Mouse (Mus musculus) intestine, embryonic 15.5 days (tissue): Measurements from ENCODE around the gene Spata46. TPM values are rescaled to one million over a fixed set of nuclear protein-coding genes. Genes with fewer than 3 reads are reported as not detected.

Experiments
- ATAC-seq: fragments of 200-750 bp; cut with Nextera tagmentation; 2 replicates; pipeline ENCODE4 v1.8.0; 2017; ENCODE audit warnings: moderate TSS enrichment, moderate library complexity
- H3K27ac ChIP-seq: fragments of 300-500 bp; sonication (generic); 2 replicates; pipeline ENCODE4 v1.5.1; 2015; ENCODE audit warnings: mild to moderate bottlenecking, inconsistent platforms
- H3K27me3 ChIP-seq: fragments of 300-500 bp; sonication (generic); replicated peaks from 2 replicates; pipeline ENCODE4 v1.6.1; 2015; ENCODE audit warnings: inconsistent platforms
- H3K36me3 ChIP-seq: fragments of 300-500 bp; sonication (generic); 2 replicates; pipeline ENCODE4 v1.6.1; 2015; ENCODE audit warnings: inconsistent platforms
- H3K4me1 ChIP-seq: fragments of 300-500 bp; sonication (generic); replicated peaks from 2 replicates; pipeline ENCODE4 v1.6.1; 2015; ENCODE audit warnings: inconsistent platforms
- H3K4me2 ChIP-seq: fragments of 300-500 bp; sonication (generic); replicated peaks from 2 replicates; pipeline ENCODE4 v1.6.1; 2015; ENCODE audit warnings: mild to moderate bottlenecking, inconsistent platforms
- H3K4me3 ChIP-seq: fragments of 300-500 bp; sonication (generic); replicated peaks from 2 replicates; pipeline ENCODE4 v1.5.1; 2015; ENCODE audit warnings: inconsistent platforms
- H3K9ac ChIP-seq: fragments of 300-500 bp; sonication (generic); 2 replicates; pipeline ENCODE4 v1.6.1; 2015; ENCODE audit warnings: inconsistent platforms
- H3K9me3 ChIP-seq: fragments of 300-500 bp; sonication (generic); 2 replicates; pipeline ENCODE4 v1.6.1; 2016; ENCODE audit warnings: inconsistent platforms
- WGBS: fragments of 180-500 bp; shearing (Covaris S2); methylation state at CpG from one replicate; pipeline ENCODE4 v1.1.7; 2015; 5-methylcytosine and 5-hydroxymethylcytosine counted together
- polyA plus RNA-seq: library from polyadenylated mRNA; unstranded; fragments of >200 nt; fragmentation: Nextera tagmentation; extraction: Ambion mirVana; gene quantifications from 2 replicates; pipeline ENCODE4 v1.2.1, GENCODE M21; 2015

Spata46 gene
- 0.44 and 1.2 TPM in 2 replicates for polyA plus RNA-seq

DNA sequence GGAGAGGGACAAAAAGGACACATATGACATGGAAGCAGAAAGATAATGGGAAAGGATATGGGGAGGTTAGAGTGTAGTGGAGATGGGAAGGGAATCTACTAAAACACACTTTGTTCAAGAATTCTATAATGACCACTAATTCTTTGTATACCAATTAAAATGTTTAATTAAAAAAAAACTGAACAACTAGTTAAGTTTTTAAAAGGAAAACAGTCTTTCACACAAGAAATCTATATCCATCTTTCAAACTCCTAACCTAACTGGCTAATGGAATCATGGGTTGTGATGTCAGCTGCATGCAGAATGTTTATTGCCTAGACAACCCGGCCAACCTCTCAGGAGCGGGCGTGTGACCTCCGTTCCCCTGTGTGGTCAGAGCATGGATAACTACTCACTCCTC, at the start of gene Spata46:
Spata46 (plus strand) TSS at position 301 of the 400 bp plus-strand sequence.
- no peaks in the 10 kb centered on the region for H3K4me1 ChIP-seq
- 81% methylated on average over 4 of the region's 4 CpGs for WGBS
- no peaks in the 10 kb centered on the region for H3K27me3 ChIP-seq
- no peak within 1 kb of the TSS for H3K4me3 ChIP-seq
- no peak within 1 kb of the TSS for H3K4me2 ChIP-seq
- H3K9me3 ChIP-seq = no peaks in the 10 kb centered on the region
- ATAC-seq = no peak
- no peaks in the 10 kb centered on the region for H3K36me3 ChIP-seq
- no peak within 1 kb of the TSS for H3K27ac ChIP-seq
- no peak within 1 kb of the TSS for H3K9ac ChIP-seq

DNA sequence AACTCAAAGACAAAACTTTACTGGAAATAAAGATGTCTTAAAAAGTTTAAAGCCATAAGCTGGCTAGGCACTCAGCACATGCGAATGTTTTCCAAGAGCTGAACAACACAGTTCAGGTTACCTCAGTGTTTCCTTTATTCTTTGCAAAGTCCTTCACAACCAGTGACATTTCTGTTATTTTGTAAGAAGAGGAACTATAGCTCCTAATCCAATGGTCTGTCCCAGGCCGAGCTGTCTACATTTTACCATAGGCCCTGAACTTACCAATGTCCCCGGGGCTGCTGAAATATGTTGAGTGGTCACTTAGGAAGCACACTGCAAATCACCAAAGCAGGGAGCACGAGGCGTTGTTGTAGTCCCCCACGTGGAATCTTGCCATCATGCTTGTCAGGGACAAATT, 38.3 kb upstream of the Spata46 start:
- Histone ChIP-seq H3K27me3 (no peaks in the 10 kb centered on the region), H3K4me2 (no peak overlapping the region), H3K36me3 (no peaks in the 10 kb centered on the region), H3K4me3 (no peak overlapping the region), H3K4me1 (no peaks in the 10 kb centered on the region), H3K9ac (no peak overlapping the region), H3K9me3 (no peaks in the 10 kb centered on the region), H3K27ac (no peak overlapping the region)
- WGBS = 80% methylated on average over 6 of the region's 6 CpGs
- no peak for ATAC-seq

DNA sequence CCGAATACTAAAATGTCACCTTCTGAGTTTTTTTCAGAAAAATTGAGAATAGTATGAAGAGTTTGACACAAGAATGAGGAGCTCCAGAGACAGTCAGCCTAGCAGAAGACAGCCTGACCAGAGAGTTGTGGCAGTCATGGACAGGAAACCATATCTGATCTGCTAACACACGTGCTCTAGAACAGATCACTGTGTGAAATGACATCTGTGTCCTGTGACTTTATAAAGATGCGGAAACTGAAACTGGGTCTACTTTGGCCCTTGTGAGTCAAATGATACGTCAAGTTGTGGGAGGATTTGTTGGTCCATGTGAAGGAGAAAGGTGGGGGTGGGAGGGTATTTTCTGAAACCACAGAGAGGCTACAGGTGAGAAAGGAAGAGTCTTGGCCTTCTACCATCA, 37.9 kb upstream of the Spata46 start:
- no peaks in the 10 kb centered on the region for H3K9me3 ChIP-seq
- H3K36me3 ChIP-seq = no peaks in the 10 kb centered on the region
- WGBS = 86% methylated on average over 4 of the region's 4 CpGs
- ATAC-seq = no peak
- H3K27me3 ChIP-seq = no peaks in the 10 kb centered on the region
- H3K27ac ChIP-seq = no peak overlapping the region
- no peaks in the 10 kb centered on the region for H3K4me1 ChIP-seq
- no peak overlapping the region for H3K4me2 ChIP-seq
- no peak overlapping the region for H3K9ac ChIP-seq
- no peak overlapping the region for H3K4me3 ChIP-seq

DNA sequence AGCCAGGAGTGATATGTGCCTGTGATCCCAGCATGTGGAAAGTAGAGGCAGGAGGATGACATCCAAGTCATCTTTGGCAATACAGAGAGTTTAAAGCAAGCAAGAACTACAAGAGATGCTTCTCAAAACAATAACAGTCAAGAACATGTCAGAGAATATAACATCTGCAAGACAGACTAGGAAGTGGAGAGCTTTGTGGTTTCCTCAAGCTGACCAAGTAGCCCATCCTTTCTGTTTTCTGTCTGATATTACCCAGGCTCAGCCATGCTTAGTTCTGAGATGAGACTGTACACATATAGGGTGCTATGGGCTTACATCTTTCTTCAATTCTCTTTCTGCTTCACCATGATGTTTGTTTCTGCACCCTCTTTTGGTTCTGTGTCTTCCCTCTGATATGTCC, 35.4 kb upstream of the Spata46 start:
- Histone ChIP-seq H3K9ac (no peak overlapping the region), H3K4me1 (no peaks in the 10 kb centered on the region), H3K4me2 (no peak overlapping the region), H3K4me3 (no peak overlapping the region), H3K36me3 (no peaks in the 10 kb centered on the region), H3K27me3 (no peaks in the 10 kb centered on the region), H3K9me3 (no peaks in the 10 kb centered on the region), H3K27ac (no peak overlapping the region)
- ATAC-seq = no peak

DNA sequence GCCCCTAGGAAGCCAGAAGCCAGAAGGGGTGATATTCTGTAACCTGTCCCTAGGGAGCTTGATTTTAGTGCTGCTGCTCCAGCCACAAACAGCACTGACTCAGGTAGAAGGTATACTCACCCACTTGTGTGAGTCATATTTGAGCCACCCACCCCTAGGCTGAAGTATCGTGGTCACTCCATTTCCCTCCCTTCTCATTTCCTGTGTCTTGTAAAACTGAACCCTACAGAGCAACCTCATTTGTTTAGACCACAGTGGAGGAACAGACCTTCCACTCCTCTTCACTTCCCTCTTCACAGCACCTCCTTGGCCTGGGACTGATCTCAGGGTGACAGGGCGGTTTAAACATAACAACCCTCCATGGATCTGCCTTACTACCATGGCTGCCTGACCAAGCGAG, 31.6 kb upstream of the Spata46 start, which contains the start of gene Sh2d1b1:
Sh2d1b1 (plus strand) TSS at position 305 of the 400 bp plus-strand sequence.
- Histone ChIP-seq H3K27ac (no peak within 1 kb of the TSS), H3K36me3 (no peaks in the 10 kb centered on the region), H3K9ac (no peak within 1 kb of the TSS), H3K4me1 (no peaks in the 10 kb centered on the region), H3K27me3 (no peaks in the 10 kb centered on the region), H3K4me2 (no peak within 1 kb of the TSS), H3K4me3 (no peak within 1 kb of the TSS), H3K9me3 (no peaks in the 10 kb centered on the region)
- WGBS = 60% methylated on average over 3 of the region's 3 CpGs
- ATAC-seq = no peak

DNA sequence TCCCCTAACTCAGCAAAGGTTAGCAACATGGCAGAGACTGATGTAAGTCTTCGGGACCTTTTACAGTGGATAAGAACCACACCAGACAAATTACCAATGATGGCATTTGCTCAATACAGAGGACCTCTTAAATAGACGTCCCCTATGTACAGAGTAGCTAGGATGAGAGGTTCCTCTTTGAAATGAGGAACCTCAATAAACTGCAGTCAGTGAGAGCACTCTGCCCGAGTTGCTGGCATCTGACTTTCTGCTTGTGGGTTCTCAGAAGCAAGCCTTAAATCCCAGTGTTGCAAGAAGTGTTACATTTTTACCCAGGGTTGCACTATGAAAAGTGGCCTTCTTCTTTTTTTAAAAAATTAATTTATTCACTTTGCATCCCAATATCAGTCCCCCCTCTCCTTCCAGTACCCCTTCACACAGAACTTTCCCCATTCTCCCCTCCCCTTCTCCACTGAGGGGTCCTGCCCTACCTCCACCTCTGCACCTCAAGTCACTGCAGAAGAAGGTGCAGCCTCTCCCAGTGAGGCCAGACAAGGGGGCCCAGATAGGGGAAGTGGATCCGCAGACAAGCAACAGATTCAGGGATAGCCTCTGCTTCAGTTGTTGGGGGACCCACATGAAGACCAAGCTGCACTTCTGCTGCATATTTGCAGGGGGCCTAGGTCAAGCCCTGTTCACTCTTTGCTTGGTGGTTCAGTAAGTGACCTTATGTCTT, 26.0 kb upstream of the Spata46 start:
- H3K36me3 ChIP-seq = no peaks in the 10 kb centered on the region
- H3K27ac ChIP-seq = no peak overlapping the region
- 69% methylated on average over 4 of the region's 4 CpGs for WGBS
- H3K4me3 ChIP-seq = no peak overlapping the region
- H3K4me1 ChIP-seq = no peaks in the 10 kb centered on the region
- no peak overlapping the region for H3K4me2 ChIP-seq
- no peaks in the 10 kb centered on the region for H3K27me3 ChIP-seq
- no peaks in the 10 kb centered on the region for H3K9me3 ChIP-seq
- no peak for ATAC-seq
- no peak overlapping the region for H3K9ac ChIP-seq

DNA sequence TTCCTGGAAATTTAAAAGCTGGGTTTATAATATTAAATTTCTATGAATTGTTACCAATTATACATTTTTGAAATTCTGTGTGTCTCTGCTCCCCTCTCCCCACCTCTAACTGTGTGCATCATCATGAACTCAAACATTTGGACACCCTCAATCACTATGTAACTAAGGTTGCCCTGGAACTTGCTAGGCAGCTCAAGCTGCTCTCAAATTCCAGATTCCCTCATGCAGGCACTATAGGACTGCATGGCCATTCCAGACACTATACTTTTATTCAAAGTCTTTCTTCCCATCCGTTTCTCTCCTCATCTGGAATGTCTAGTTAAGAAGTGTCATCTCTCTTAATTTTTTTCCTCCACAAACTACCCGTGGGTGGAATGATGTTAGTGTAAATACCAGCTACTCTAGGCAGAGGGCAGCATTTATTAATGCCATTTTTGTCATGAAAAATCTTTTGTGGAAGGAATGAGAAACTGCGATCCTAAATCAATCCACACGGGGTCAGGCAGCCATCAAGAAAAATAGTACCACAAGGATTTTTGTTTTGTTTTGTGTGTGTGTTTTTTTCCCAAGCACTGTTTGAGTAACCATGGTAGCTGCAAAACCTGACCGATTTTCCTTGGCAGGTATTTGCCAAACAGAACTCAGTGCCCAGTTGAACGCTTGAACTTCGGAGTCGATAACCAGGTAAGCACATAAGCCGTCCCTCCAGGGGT, 16.2 kb upstream of the Spata46 start:
- no peaks in the 10 kb centered on the region for H3K36me3 ChIP-seq
- no peak overlapping the region for H3K4me3 ChIP-seq
- no peak overlapping the region for H3K4me2 ChIP-seq
- ATAC-seq = no peak
- H3K27me3 ChIP-seq = no peaks in the 10 kb centered on the region
- WGBS = 35% methylated on average over 9 of the region's 9 CpGs
- no peaks in the 10 kb centered on the region for H3K4me1 ChIP-seq
- H3K27ac ChIP-seq = no peak overlapping the region
- H3K9me3 ChIP-seq = no peaks in the 10 kb centered on the region
- no peak overlapping the region for H3K9ac ChIP-seq

DNA sequence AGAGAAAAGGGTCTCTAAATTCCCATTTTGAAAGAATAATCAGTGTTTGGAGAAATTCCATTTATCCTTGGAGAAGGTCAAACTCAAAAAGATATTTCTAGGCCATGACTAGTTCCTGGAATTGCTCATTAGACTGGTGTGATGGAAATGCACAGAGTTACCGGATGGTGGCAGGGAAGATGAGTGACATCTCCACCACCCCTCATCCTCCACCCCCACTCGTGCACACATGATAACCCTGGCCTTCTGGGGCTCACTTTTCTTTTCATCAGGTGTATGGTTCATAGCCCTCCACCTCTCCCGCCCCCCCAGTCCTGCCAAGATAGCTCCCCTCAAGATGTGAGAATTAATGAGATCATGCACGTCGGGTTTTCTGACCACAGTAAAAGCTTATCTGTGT, 15.3 kb upstream of the Spata46 start:
- H3K4me3 ChIP-seq = no peak overlapping the region
- no peaks in the 10 kb centered on the region for H3K36me3 ChIP-seq
- 79% methylated on average over 5 of the region's 5 CpGs for WGBS
- H3K27ac ChIP-seq = no peak overlapping the region
- H3K9ac ChIP-seq = no peak overlapping the region
- H3K4me2 ChIP-seq = no peak overlapping the region
- no peaks in the 10 kb centered on the region for H3K4me1 ChIP-seq
- ATAC-seq = no peak
- H3K27me3 ChIP-seq = no peaks in the 10 kb centered on the region
- no peaks in the 10 kb centered on the region for H3K9me3 ChIP-seq

DNA sequence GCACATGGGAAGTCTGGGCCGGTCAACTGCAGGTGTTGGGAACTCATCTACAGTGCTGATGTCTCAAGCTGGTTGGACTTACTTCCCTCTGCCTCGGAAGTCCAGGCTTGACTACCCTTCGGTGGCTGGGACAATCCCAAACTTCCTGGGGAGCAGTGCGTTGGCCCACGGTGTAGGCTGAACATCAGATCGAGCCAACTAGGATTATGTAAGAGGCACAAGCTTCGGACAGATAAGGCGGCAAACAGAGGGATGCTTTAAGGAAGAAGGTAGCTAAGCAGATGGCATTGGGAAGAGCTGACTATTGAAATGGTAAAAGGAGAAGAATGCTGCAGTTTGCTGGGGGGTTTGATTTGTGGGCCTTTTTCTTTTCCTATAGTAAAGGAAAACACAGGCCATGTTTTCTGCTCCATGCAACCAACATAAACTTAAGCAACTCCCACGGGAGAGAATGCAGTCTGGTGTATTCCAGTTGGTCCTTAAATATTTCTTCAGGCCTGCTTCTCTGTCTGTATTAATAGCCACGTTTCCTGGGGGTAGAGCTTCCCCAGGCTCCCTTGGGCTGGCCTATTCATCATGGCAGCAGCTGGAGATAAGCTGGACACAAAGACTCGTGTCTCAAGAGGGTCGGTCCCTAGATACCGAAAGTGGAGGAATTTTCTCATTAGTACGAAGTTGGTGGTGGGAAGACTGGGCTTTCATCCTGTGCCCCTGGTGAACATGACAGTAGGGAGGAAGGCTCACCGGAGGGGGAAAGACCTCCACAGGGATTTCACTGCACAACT, 13.6 kb upstream of the Spata46 start:
- no peak overlapping the region for H3K4me3 ChIP-seq
- no peaks in the 10 kb centered on the region for H3K9me3 ChIP-seq
- no peak overlapping the region for H3K4me2 ChIP-seq
- no peak for ATAC-seq
- no peak overlapping the region for H3K9ac ChIP-seq
- no peaks in the 10 kb centered on the region for H3K4me1 ChIP-seq
- 72% methylated on average over 15 of the region's 15 CpGs for WGBS
- no peaks in the 10 kb centered on the region for H3K27me3 ChIP-seq
- H3K36me3 ChIP-seq = no peaks in the 10 kb centered on the region
- H3K27ac ChIP-seq = no peak overlapping the region

DNA sequence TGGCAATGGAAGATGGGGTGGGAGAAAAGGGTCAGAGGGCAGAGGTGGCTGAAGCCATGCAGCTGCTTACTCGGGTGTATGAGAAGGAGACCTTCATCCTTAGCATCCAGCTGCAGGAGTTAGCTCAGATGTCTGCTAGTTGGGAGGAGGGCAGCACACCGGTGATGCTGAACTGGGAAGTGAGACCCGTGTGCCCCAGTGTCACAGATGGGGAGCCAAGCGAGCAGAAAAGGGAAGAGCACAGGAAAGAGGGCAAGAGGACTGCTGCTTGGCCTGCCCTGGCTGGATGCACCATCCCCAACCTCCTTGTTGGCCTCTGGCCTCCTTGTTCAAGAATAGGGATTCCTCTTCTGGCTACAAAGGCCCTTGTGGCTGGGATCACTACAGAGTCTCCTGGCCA, 9.1 kb upstream of the Spata46 start:
- Histone ChIP-seq H3K36me3 (no peaks in the 10 kb centered on the region), H3K27me3 (no peaks in the 10 kb centered on the region), H3K4me1 (no peaks in the 10 kb centered on the region), H3K9ac (no peak overlapping the region), H3K4me3 (no peak overlapping the region), H3K9me3 (no peaks in the 10 kb centered on the region), H3K4me2 (no peak overlapping the region), H3K27ac (no peak overlapping the region)
- ATAC-seq = no peak
- 70% methylated on average over 4 of the region's 4 CpGs for WGBS

DNA sequence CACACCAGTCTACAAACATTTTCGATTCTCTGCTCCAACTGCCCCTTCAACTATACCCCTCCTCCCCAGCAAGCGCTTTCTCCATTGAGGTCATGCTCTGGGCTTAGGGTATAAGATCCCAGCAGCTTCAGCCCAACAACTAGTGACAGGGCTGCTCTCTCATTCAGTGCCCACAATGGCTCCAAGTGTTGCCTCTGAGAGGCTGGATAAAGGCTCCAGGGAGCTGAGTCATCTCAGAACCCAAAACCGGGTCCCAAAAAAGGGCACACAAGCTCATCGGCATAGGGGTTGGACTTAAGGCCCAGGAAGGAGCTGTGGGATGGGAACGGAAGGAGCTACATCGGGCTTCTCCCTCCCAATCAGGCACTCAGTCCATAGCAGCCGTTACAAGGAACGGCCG, 6.9 kb upstream of the Spata46 start:
- no peak overlapping the region for H3K27ac ChIP-seq
- no peaks in the 10 kb centered on the region for H3K4me1 ChIP-seq
- 92% methylated on average over 9 of the region's 9 CpGs for WGBS
- H3K36me3 ChIP-seq = no peaks in the 10 kb centered on the region
- H3K9ac ChIP-seq = no peak overlapping the region
- no peaks in the 10 kb centered on the region for H3K27me3 ChIP-seq
- no peak for ATAC-seq
- H3K4me3 ChIP-seq = no peak overlapping the region
- H3K4me2 ChIP-seq = no peak overlapping the region
- H3K9me3 ChIP-seq = no peaks in the 10 kb centered on the region

DNA sequence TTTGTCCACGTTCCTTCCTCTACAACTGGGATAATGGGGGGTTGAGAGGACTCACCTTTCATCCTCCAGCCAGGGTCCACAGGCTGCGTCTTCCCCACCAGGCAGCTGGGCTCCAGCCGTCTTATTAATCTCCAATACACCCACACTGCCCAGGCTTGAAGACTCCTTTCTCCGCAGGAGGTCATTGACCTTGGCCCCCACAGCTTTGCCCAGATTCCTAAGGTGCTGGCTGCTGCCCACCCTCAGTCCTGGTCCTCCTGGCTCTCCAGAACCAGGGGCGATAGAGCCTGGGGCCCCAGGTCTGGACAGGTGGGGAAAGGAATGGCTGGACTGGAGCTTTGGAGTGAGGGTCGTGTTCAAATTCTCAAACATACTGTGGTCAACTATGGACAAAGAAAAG, 6.1 kb upstream of the Spata46 start:
- H3K4me3 ChIP-seq = no peak overlapping the region
- ATAC-seq = no peak
- no peaks in the 10 kb centered on the region for H3K4me1 ChIP-seq
- H3K36me3 ChIP-seq = no peaks in the 10 kb centered on the region
- 83% methylated on average over 6 of the region's 6 CpGs for WGBS
- no peaks in the 10 kb centered on the region for H3K27me3 ChIP-seq
- H3K4me2 ChIP-seq = no peak overlapping the region
- H3K9ac ChIP-seq = no peak overlapping the region
- no peaks in the 10 kb centered on the region for H3K9me3 ChIP-seq
- H3K27ac ChIP-seq = no peak overlapping the region
